Mouse (Mus musculus): ENCODE measurements at regions not wholly inside any gene's neighbourhood (a gene's known extent, or its start where the extent isn't known, plus 50 kb on each side); places are given as distances from the start of the nearest gene placed in this dataset.

- DNase-seq: no peak
Observed at GRCm38 (mm10) chr1:50622870-50623607, 277.4 kb upstream of the Tmeff2 start.

- DNase-seq: no peak
Observed at GRCm38 (mm10) chr1:50629000-50629399, 271.4 kb upstream of the Tmeff2 start.

- no peak for DNase-seq
Observed at GRCm38 (mm10) chr1:50629473-50630071, 270.9 kb upstream of the Tmeff2 start.

GRCm38 (mm10) chr1:50637992-50638391 is 262.5 kb upstream of the Tmeff2 start:
- DNase-seq: no peak

GRCm38 (mm10) chr1:50646931-50647674 is 253.3 kb upstream of the Tmeff2 start:
- DNase-seq: no peak

GRCm38 (mm10) chr1:50651974-50652665 is 248.3 kb upstream of the Tmeff2 start:
- no peak for DNase-seq

GRCm38 (mm10) chr1:50665139-50665538 is 235.3 kb upstream of the Tmeff2 start:
- DNase-seq: no peak

- DNase-seq: no peak
Observed at GRCm38 (mm10) chr1:50682971-50683370, 217.5 kb upstream of the Tmeff2 start.

- no peak for DNase-seq
Observed at GRCm38 (mm10) chr1:50685361-50685760, 215.1 kb upstream of the Tmeff2 start.

- peak; percentile 9 for DNase-seq
Observed at GRCm38 (mm10) chr1:50696916-50697315, 203.5 kb upstream of the Tmeff2 start.

GRCm38 (mm10) chr1:50697333-50698216 is 202.9 kb upstream of the Tmeff2 start:
- DNase-seq: no peak

GRCm38 (mm10) chr1:50704639-50705038 is 195.8 kb upstream of the Tmeff2 start:
- no peak for DNase-seq

- no peak for DNase-seq
Observed at GRCm38 (mm10) chr1:50745049-50745448, 155.4 kb upstream of the Tmeff2 start.

- no peak for DNase-seq
Observed at GRCm38 (mm10) chr1:50770211-50770610, 130.2 kb upstream of the Tmeff2 start.

- DNase-seq: no peak
Observed at GRCm38 (mm10) chr1:50795264-50795663, 105.2 kb upstream of the Tmeff2 start.

- no peak for DNase-seq
Observed at GRCm38 (mm10) chr1:50798166-50798565, 102.3 kb upstream of the Tmeff2 start.

- DNase-seq: peak; percentile 58
Observed at GRCm38 (mm10) chr1:50806321-50806720, 94.1 kb upstream of the Tmeff2 start.

GRCm38 (mm10) chr1:50806821-50807220 is 93.6 kb upstream of the Tmeff2 start:
- DNase-seq: no peak

GRCm38 (mm10) chr1:50831663-50832062 is 68.8 kb upstream of the Tmeff2 start:
- DNase-seq: no peak

GRCm38 (mm10) chr1:50836123-50836522 is 64.3 kb upstream of the Tmeff2 start:
- no peak for DNase-seq

GRCm38 (mm10) chr1:50847156-50847555 is 53.3 kb upstream of the Tmeff2 start:
- peak; percentile 13 for DNase-seq

All from right cerebral cortex, adult 18-20 months (tissue).